In the genomic region with DNA sequence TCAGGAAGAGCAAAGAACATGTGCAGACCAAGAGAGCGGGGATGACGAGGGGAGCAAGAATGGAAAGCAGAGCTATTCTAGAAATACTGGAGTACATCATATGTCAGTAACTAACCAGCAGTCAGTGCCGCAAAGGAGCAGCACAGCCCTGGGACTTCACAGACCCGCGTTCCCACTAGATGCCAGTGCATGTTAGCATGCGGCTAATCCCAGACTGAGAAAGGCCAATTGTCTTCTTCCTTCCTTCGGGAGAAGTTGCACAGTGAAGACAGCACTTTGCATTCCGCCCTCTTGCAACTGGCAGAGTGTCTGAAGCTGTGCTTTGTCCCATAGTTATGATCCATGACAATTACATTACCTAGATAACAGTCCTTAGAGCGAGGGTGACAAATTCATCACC, we compare ENCODE assay signal across 23 mouse cellular contexts.
DNase-seq lines count a peak whose midpoint lies in the region; ATAC-seq and TF ChIP-seq lines count a peak whose summit lies in the region.
"Had no signal": no experiment of that assay in that cellular context is flagged by ENCODE, and none has a peak within 500 bp of the region (broad histone marks: within the 10 kb centered on the region; RNA-seq: fewer than 3 reads in every experiment).

No protein-coding gene starts in this region.

- TF ChIP-seq POLR2A in brain, embryonic 14.5 days (IDR thresholded peaks at IDR 0.05; ENCODE audit: borderline replicate concordance, extremely low read depth, insufficient read depth, insufficient read length, poor library complexity, severe bottlenecking), result no peak

- H3K9me3 ChIP-seq in heart, embryonic 12.5 days (replicated peaks), result no peaks in the 10 kb centered on the region
- no peaks in the 10 kb centered on the region for H3K9me3 ChIP-seq in midbrain, embryonic 12.5 days
- no peaks in the 10 kb centered on the region for H3K9me3 ChIP-seq in midbrain, postnatal 0 days (ENCODE audit: low read length)
- H3K9me3 ChIP-seq in forebrain, embryonic 15.5 days, result no peaks in the 10 kb centered on the region
- H3K9me3 ChIP-seq: embryonic facial prominence, embryonic 15.5 days; forebrain, embryonic 10.5 days; heart, embryonic 10.5 days; hindbrain, embryonic 13.5 days had no signal

- ATAC-seq in heart, embryonic 12.5 days (ENCODE audit: insufficient number of reproducible peaks, low FRiP score), result no peak
- 0 out of 2 replicates have a peak, but pooled peaks have one; percentile 19 for ATAC-seq in midbrain, embryonic 12.5 days (ENCODE audit: low FRiP score, low read depth)
- ATAC-seq in midbrain, postnatal 0 days (ENCODE audit: low FRiP score), result no peak
- ATAC-seq in forebrain, embryonic 15.5 days (replicated peaks), result no peak
- ATAC-seq: activated CD4-positive, CD25-positive, alpha-beta regulatory T cell, adult 4 months; forebrain, embryonic 14.5 days; hindbrain, postnatal 0 days; Patski had no signal

- 52% methylated on average over 9 of the region's 9 CpGs for WGBS in heart, embryonic 12.5 days
- WGBS in midbrain, embryonic 12.5 days, result 48% methylated on average over 9 of the region's 9 CpGs
- WGBS in midbrain, postnatal 0 days, result 43% methylated on average over 9 of the region's 9 CpGs
- 65% methylated on average over 9 of the region's 9 CpGs for WGBS in forebrain, embryonic 15.5 days

- no peaks in the 10 kb centered on the region for H3K27me3 ChIP-seq in heart, embryonic 12.5 days (replicated peaks)
- no peaks in the 10 kb centered on the region for H3K27me3 ChIP-seq in midbrain, embryonic 12.5 days
- no peaks in the 10 kb centered on the region for H3K27me3 ChIP-seq in midbrain, postnatal 0 days (ENCODE audit: insufficient read depth, low read length)
- no peaks in the 10 kb centered on the region for H3K27me3 ChIP-seq in forebrain, embryonic 15.5 days
- H3K27me3 ChIP-seq: hindbrain, embryonic 13.5 days; Patski had no signal

- no peak for TF ChIP-seq CTCF in midbrain, postnatal 0 days (IDR thresholded peaks at IDR 0.05)
- TF ChIP-seq CTCF in brain, embryonic 14.5 days (IDR thresholded peaks at IDR 0.05; ENCODE audit: borderline replicate concordance, extremely low read depth, insufficient read depth, insufficient read length), result no peak

- H3K27ac ChIP-seq in heart, embryonic 12.5 days (ENCODE audit: poor library complexity, severe bottlenecking), result no peak overlapping the region
- no peak overlapping the region for H3K27ac ChIP-seq in midbrain, embryonic 12.5 days (replicated peaks)
- H3K27ac ChIP-seq in midbrain, postnatal 0 days (ENCODE audit: low read depth, low read length), result no peak overlapping the region
- H3K27ac ChIP-seq in forebrain, embryonic 15.5 days (replicated peaks), result no peak overlapping the region
- H3K27ac ChIP-seq: embryonic facial prominence, embryonic 15.5 days; forebrain, embryonic 10.5 days; heart, embryonic 10.5 days; hindbrain, embryonic 13.5 days; hindbrain, postnatal 0 days had no signal

- no peak overlapping the region for H3K4me3 ChIP-seq in heart, embryonic 12.5 days
- H3K4me3 ChIP-seq in midbrain, embryonic 12.5 days, result no peak overlapping the region
- H3K4me3 ChIP-seq in midbrain, postnatal 0 days (ENCODE audit: low read depth, low read length), result no peak overlapping the region
- no peak overlapping the region for H3K4me3 ChIP-seq in forebrain, embryonic 15.5 days
- H3K4me3 ChIP-seq: embryonic facial prominence, embryonic 15.5 days; erythroblast, embryonic 14.5 days; forebrain, embryonic 10.5 days; heart, embryonic 10.5 days; hindbrain, embryonic 13.5 days had no signal

- DNase-seq in heart, adult 9 months (ENCODE audit: low spot score in 2 of 2), result no peak
- DNase-seq in midbrain, postnatal 0 days (ENCODE audit: low spot score), result no peak
- peak; percentile 22 for DNase-seq in brain, embryonic 14.5 days (ENCODE audit: low read depth)
- DNase-seq in ovary, postnatal 14 days (ENCODE audit: low spot score), result no peak
- DNase-seq: adrenal gland, postnatal 14 days; cerebellum, adult 18-20 months; cerebellum, adult 9-11 months; cerebellum, postnatal 36 days; gastrocnemius, postnatal 36 days; heart, adult 11 months; heart, postnatal 10 days had no signal

- no peak overlapping the region for H3K9ac ChIP-seq in heart, embryonic 12.5 days
- H3K9ac ChIP-seq in midbrain, embryonic 12.5 days (replicated peaks), result no peak overlapping the region
- H3K9ac ChIP-seq in midbrain, postnatal 0 days (replicated peaks; ENCODE audit: low read length, poor library complexity, severe bottlenecking), result no peak overlapping the region
- H3K9ac ChIP-seq in forebrain, embryonic 15.5 days (replicated peaks), result no peak overlapping the region
- H3K9ac ChIP-seq: embryonic facial prominence, embryonic 15.5 days; hindbrain, embryonic 13.5 days had no signal

- peaks cover 6% of the 10 kb centered on the region; the same call in 1 of the 2 replicates for H3K4me1 ChIP-seq in heart, embryonic 12.5 days (replicated peaks)
- peaks cover 6% of the 10 kb centered on the region; the same call in 1 of the 2 replicates for H3K4me1 ChIP-seq in midbrain, embryonic 12.5 days
- H3K4me1 ChIP-seq in midbrain, postnatal 0 days (ENCODE audit: insufficient read depth, low read length), result 0 out of 2 replicates have a peak, but pooled peaks cover 4% of the 10 kb centered on the region
- no peaks in the 10 kb centered on the region for H3K4me1 ChIP-seq in forebrain, embryonic 15.5 days
- H3K4me1 ChIP-seq: embryonic facial prominence, embryonic 15.5 days had no signal

- H3K4me2 ChIP-seq in heart, embryonic 12.5 days, result peak overlapping the region; percentile 31; the same call in 1 of the 2 replicates
- no peak overlapping the region; the same call in 1 of the 2 replicates for H3K4me2 ChIP-seq in midbrain, embryonic 12.5 days (replicated peaks)
- H3K4me2 ChIP-seq in midbrain, postnatal 0 days (ENCODE audit: low read depth, low read length, poor library complexity, severe bottlenecking), result no peak overlapping the region; the same call in 1 of the 2 replicates
- no peak overlapping the region for H3K4me2 ChIP-seq in forebrain, embryonic 15.5 days (replicated peaks)
- H3K4me2 ChIP-seq: embryonic facial prominence, embryonic 15.5 days; hindbrain, embryonic 13.5 days had no signal

- no peaks in the 10 kb centered on the region for H3K36me3 ChIP-seq in heart, embryonic 12.5 days
- H3K36me3 ChIP-seq in midbrain, embryonic 12.5 days, result no peaks in the 10 kb centered on the region
- H3K36me3 ChIP-seq in midbrain, postnatal 0 days (ENCODE audit: insufficient read depth, low read length), result no peaks in the 10 kb centered on the region
- H3K36me3 ChIP-seq in forebrain, embryonic 15.5 days, result no peaks in the 10 kb centered on the region
- H3K36me3 ChIP-seq: embryonic facial prominence, embryonic 15.5 days; forebrain, embryonic 10.5 days; heart, embryonic 10.5 days; hindbrain, embryonic 13.5 days had no signal
